Mouse (Mus musculus) C2C12 (cell line): Measurements from ENCODE around the gene Hnrnpa3.

Experiments
- CEBPB ChIP-seq: IDR thresholded peaks from one replicate; pipeline ENCODE4 v1.6.1; 2011; ENCODE audit warnings: low read depth, mild to moderate bottlenecking, control low read depth, moderate library complexity
- CTCF ChIP-seq: IDR thresholded peaks from one replicate; pipeline ENCODE4 v1.5.1; 2011; ENCODE audit not compliant: control insufficient read depth, insufficient read depth, insufficient read length
- MYOD1 ChIP-seq: IDR thresholded peaks from one replicate; pipeline ENCODE4 v1.6.1; 2011; ENCODE audit warnings: low read depth; ENCODE audit not compliant: control insufficient read depth, insufficient read length
- USF1 ChIP-seq: IDR thresholded peaks from one replicate; pipeline ENCODE4 v1.6.1; 2011; ENCODE audit warnings: low read depth, mild to moderate bottlenecking, control low read depth, moderate library complexity

GRCm38 (mm10) chr2:75642795-75643550 lies 16.1 kb upstream of the Hnrnpa3 start:
- TF ChIP-seq CTCF (no peak), MYOD1 (peak; percentile 94), CEBPB (peak; percentile 99), USF1 (no peak)
